Mouse (Mus musculus): ENCODE measurements around the gene Slc16a4.

DNA sequence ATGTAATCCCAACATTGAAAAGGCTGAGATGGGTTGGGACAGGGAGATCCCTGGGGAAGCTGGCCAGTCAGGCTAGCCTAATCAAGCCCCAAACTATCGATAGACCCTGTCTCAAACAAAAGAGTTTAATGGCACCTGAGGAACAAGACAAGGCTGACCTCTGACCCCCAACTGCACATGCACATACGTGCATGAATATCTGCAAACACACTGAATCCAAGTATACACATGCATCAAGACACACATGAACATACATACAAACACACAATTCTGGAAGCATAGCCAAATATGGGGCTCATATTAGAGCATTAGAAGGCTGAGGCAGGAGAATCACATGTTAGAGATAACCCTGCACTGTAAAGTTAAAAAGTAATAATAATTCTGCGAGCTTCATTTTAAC, 14.4 kb upstream of the Slc16a4 start:
- no peak for TF ChIP-seq CTCF (IDR thresholded peaks at IDR 0.05)
- TF ChIP-seq EP300 (IDR thresholded peaks at IDR 0.05): no peak

All from lung, postnatal 0 days (tissue).